Mouse (Mus musculus) cerebellum, postnatal 14 days (tissue): ENCODE data around the gene Ftl1.
"Not testable (repeated sequence)": the region's sequence is repeated elsewhere in the genome, so short reads cannot be mapped to it uniquely, and the experiment has no call there.

Experiments
- DNase-seq, 2 experiments: peaks; one replicate each; pipeline ENCODE4 v3.0.0; 2021; ENCODE audit warnings: mixed read lengths in 2 of 2

Ftl1 gene

DNA sequence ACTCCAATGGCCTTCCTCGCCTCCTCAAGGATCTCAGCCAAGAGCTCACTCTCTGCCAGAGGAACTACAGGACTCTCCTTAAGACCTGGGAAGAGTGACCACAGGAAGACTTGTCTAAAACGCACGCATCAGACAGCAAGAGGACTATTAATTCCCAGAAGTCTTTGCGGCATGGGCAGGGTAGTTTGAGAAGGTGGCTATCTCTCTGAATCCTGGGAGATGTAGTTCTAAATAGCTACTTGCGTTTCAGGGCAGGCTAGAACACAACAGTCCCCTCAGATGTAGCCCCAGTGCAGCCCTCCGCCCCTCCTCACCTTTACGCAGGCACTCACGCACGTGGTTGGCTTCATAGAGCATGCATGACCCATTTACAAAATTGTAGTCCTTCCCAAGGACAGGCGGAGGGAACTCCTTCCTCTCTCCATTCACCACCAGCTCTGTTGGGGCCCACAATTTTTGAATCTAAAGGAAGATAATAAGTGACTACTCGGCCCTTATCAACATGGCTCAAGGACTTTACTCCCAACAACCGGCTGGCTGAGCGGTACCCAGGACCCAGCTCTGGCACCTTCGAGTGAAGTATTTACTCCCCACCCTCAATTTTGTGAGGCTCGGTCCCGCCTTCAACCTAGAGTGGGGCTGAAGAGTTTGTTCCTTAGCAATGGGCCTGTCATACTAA, 15.7 kb upstream of the Ftl1 start:
- peak; percentile 46 to 60 for DNase-seq

DNA sequence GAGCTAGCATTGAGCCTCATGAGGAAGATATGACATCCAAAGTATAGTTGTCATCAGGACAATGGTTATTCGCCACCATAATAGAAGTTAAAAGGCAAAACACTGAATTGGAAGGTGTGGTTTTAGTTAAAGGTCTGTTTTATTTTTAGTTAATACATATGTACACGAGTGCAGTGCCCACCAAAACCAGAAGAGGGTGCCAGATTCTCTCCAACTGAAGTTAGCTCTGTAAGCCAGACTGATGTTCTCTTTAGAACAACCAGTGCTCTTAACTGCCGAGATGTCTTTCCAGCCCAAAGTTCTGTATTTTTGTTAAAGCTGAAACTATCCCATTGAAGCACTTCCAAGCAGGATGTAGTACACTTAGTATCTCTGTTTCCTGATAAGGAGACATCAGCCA, 11.2 kb upstream of the Ftl1 start:
- DNase-seq: peak; percentile 79 to 86

DNA sequence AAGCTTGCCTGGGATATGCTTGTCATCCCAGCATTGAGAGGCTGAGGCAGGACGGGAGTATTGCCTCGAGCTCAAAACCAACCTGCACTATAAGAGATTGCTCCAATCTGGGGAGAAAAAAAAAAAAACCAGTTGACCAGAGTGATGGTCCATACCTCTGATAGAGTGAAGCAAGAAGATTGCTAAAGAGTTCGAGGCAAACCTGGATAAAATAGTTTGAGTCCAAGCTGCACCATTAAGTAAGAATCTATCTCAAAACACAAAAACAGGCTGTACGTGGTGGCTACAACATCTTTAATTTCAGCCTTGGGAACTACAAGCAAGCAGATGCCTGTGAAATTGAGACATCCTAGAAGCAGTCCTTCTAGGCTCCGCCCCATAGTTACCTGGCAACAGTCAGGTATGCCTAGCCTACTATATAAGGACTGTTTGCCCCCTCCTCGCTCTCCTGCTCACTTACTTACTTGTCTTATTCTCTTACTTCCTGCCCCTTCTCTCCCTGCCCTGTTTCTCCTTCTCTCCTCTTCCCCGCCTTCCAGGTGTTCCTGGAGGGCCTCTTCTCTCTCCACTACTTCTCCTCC, 7.5 kb upstream of the Ftl1 start:
- DNase-seq: no peak

DNA sequence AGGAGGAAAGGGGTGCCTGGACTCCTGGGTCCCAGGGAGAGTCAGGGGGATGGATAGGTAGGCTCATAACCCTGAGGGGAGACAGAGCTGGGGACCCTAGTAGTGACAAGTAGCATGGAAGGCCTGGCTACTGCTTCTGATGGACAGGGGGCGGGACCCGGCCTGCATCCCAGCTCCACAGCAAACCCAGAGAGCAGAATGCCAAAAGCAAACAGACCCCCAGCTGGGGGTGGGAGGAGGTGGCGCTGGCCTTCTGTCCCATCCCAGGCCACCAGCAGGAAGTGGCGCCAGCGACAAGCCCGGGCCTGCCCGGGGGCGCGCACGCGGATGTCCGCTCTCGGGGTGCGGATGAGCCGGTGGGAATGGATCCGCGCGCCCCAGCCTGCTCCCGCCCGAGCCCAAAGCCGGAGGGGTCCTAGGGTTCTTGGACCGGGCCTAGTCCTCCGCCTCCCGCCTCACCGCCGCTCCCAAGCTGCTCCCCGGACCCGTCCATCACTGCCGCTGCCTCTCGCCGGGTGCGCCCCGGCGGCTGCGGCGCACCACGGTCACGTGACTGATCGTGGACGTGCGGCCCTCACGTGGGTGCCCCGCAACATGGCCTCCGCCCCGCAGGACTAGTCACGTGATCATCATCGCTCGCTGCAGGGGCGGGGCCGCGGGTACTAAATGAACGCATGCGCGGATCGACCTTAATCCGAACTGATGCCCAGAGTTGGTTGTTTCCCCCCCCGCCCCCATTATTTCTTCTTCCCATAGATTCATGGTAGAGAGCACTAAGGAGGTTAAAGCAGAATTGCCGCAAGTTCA, 6.8 kb upstream of the Ftl1 start, which contains the start of gene Bax:
Gene Bax (minus strand): TSS at position 616 of the 807 bp plus-strand sequence.
- peak; percentile 99 for DNase-seq

DNA sequence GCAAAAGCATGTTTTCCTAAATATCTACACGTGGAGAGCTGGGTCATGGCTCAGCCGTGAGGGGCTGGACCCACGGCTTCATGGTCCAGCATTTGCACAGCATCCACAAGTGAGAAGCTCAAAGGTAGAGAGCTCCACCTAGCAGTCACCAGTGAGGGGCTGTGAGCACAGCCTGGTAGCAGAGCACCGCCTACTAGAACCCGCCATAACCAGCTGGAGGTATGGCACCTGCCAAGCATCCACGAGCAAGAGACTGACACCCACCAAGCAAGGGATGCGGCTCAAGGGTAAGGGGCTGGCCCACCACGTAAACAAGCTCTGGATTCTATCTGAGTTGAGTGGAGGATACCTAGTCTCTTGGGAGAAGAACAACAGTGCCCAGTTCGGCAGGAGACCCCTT, 5.9 kb upstream of the Ftl1 start:
- DNase-seq: peak in 1 of 2 experiments; percentile 45

DNA sequence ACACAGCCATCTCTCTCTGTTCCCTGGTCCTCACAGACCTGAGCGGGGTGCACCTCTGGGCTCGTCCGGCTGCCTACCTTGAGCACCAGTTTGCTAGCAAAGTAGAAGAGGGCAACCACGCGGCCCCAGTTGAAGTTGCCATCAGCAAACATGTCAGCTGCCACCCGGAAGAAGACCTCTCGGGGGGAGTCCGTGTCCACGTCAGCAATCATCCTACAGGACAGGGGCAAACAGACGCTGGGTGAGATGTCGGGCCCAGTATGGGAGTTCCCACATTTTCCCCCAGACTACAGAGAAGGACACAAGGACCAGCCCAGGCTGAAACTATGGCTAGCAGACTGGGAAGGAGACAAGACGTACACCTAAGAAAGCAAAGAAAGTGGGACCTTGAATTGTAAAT, 5.4 kb upstream of the Ftl1 start:
- DNase-seq: no peak

DNA sequence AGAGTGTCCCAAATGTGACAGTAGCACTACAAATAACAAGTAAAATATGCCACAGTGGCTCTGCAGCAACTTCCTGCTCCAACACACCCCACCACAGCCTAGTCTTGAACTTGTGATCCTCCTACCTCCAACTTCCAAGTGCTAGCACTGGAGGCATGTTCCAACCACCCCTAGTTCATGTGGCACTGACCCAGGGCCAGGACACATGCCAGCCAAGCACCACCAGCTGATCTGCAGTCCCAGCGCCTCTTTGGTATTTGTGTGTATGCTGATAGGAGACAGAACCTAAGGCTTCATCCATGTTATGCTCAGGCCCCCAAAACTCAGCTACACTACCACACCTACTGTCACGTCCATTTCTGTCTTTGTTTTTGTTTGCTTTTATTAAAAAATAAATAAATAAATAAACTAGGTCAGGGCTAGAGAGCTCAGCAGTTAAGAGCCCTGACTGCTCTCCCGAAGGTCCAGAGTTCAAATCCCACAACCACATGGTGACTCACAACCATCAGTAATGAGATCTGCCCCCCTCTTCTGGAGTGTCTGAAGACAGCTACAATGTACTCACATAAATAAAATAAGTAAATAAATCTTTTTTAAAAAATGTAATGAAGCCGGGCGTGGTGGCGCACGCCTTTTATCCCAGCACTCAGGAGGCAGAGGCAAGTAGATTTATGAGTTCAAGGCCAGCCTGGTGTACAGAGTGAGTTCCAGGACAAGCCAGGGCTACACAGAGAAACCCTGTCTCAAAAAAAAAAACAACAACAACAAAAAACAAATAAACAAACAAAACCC, 4.5 kb upstream of the Ftl1 start:
- peak in 1 of 2 experiments; percentile 59 for DNase-seq

DNA sequence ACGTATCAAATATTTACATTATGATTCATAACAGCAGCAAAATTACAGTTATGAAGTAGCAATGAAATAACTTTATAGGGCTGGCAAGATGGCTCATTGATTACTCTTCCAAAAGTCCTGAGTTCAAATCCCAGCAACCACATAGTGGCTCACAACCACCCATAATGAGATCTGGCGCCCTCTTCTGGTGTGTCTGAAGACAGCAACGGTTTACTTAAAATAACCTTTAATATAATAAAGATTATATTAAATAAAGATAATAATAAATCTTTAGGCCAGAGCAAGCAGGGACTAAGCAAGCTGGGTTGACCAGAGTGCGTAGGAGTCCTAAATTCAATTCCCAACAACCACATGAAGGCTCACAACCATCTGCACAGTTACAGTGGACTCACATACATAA, 3.2 kb upstream of the Ftl1 start:
- DNase-seq: not testable (repeated sequence)

DNA sequence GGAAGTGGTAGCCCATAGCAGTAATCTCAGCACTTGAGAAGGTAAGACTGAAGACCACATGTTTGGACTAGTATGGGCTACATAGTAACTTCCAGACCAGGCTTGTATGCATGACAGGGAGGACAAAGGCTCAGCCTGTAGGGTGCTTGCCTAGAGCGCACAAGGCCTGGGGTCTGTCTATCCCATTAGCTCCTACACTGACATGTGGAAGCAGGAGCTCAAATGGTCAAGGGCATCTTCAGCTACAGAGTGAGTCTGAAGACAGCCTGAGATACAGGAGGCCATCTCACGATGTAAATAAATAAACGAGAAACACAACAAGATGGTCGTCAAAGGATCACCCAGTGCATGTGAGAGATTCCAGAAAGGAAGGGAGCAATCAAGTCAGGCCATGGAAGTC, 2.6 kb upstream of the Ftl1 start:
- DNase-seq: no peak

DNA sequence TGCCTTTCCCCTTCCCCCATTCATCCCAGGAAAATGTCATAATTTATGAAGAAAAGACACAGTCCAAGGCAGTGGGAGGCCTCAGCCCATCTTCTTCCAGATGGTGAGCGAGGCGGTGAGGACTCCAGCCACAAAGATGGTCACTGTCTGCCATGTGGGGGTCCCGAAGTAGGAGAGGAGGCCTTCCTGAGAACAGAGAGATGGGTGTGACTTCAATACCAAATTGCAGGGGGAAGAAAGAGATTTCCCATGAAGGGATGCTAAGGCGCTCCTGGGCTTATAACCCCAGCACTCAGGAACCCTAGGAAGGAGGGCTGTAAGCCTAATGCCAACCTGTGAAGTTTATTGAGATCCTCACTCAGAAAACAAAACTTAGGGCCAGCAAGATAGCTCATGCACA, 2.1 kb upstream of the Ftl1 start:
- no peak for DNase-seq

DNA sequence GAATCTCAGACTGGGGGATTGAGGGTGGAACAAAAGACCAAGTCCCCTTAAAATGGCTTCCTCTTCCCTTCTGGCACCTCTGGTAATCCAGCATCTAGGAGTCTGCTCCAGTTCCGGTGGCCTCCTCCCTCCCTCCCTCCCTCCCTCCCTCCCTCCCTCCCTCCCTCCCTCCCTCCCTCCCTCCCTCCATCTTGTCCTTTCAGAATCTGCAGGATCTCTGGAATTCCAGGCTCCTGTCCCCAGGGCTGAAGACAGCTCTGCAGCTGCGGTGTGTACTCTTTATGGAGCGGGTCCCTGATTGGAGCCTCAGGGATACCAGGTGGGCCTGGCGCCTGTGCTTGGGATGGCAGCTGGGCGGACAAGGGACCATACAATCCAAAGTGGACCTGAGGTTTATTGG, 1.6 kb upstream of the Ftl1 start:
- peak in 1 of 2 experiments; percentile 38 for DNase-seq

DNA sequence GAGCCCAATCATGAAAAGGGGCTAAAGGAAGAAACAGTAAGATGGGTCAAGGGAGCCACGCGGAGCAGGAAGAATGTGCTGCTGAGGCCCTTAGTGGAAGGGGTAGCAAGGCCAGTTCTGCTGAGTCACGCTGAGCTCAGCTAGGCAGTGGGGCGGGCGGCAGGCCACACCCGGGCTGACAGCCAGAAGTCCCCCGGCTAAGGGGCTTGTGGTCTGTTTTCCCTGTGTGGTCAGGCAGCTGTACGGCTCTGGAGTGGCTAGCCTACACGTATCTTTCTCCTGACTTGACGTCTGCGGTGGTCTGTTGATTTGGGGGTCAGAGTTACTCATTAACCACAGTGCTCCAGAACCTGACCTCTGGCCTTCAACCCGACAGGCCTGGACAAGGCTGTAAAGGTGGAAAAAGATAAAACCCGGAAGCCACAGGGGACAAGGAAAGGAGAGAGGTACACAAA, 1.2 kb upstream of the Ftl1 start:
- peak; percentile 58 to 70 for DNase-seq

DNA sequence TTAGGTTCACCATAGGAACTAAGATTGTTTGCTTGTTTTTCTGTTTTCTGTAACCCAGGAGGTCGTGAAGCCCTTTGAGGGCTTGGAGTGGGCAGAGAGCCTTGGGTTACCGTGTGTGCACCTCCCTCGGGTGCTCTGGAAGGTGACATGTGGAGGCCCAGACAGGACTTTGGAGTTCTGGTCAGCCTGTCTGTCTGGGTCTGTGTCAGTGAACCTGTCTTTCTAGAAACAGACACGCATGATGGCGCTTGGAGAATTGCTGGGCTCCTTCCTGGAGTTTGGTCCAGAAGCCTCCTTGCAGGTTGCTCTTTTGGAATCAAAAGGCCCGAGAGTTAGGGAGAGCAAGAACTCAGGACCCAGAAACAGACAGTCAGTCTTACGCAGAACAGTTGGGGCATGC, 693 bp upstream of the Ftl1 start:
- peak in 1 of 2 experiments; percentile 41 for DNase-seq

DNA sequence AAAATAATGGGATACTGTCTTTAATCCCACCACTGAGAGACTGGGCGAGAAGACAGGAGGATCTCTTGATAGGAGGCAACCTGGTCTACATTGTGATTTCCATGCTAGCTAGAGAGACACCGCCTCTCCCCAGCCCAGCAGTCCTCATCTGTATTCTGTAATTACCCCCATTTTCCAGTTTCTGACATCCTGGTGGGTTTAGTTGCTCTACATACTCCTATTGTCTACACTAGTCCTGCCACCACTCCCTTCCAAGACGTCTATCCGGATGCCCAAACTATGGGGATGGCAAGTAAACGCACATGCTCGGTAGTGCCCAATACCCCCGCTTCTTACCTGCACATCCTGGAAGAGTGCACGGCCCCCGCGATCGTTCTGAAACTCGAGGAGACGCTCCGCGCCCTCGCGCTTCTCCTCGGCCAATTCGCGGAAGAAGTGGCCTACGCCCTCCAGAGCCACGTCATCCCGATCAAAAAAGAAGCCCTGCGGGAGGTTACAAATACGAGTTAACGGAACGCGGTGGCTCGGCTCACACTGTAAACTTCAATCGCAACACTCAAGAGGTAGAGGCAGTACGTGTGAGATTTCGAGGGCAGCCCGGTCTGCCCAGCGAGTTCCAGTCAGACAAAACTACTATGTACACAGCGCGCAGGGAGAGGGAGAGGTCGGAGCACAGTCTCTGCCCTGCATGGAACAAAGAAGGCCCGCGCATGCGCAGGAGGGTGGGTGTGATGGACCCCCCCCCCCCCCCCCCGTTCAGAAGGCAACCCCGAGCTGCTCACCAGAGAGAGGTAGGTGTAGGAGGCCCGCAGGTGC, 728 bp downstream of the Ftl1 start:
- peak; percentile 89 to 96 for DNase-seq

DNA sequence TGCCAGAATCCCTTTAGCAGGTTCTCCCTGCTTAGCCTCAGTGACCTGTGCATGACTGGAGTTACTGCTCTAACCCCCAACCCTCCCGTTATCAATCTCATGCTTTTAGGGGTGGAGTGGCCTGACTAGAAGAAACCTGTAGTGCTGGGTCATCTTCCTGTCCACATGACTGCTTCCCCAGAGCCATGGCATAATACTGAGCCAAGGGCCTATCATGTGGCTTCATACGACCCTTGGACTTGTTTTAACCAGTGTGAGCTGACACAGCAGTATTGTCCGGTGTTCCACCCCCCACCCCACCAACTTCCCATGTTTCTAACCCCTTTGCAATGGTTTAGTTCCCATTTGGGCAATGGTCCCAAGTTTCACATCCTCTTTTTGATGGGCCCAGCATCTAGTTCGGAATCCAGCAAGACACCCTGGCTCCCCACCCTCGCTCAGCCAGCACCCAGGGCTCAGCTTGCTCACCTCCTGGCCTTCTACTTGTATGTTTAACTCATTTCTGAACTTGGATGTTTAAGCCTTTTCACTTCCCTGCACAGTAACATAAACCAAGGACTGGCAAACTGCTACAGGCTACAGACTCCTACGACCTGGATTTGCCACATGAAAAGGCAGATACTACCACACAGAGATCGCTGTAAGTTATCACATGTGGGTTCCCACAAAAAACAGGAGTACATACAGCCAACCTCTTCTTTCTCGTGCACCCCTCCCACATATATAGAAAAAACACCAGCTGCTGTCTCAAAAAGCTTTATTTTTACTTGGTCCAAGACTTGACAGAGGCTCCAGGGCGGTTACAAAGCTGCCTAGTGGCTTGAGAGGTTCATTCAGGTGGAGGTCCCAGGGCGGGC, 2.3 kb downstream of the Ftl1 start:
- no peak for DNase-seq

DNA sequence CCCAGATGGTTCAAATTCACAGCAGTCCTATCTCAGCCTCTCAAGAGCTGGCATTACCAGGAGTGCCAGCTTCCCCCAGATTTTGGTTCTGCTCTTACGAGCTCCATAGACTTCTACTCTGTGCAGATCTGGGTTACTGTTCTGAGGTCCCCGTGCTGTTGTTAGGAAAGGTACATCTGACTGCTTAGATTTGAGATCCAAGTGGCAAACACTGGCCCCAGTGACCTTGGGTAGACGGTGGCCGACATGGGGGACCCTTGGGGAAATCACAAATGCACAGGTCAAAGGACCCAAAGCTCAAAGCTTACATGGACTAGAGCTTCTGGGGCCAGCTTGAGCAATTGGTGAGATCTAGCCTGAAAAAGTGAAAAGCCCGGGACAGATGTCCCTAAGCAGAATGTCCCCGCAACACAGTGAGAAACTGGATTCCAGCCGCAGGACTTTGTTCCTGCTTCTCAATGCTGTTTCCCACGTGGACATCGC, 2.9 kb downstream of the Ftl1 start:
- DNase-seq: no peak

DNA sequence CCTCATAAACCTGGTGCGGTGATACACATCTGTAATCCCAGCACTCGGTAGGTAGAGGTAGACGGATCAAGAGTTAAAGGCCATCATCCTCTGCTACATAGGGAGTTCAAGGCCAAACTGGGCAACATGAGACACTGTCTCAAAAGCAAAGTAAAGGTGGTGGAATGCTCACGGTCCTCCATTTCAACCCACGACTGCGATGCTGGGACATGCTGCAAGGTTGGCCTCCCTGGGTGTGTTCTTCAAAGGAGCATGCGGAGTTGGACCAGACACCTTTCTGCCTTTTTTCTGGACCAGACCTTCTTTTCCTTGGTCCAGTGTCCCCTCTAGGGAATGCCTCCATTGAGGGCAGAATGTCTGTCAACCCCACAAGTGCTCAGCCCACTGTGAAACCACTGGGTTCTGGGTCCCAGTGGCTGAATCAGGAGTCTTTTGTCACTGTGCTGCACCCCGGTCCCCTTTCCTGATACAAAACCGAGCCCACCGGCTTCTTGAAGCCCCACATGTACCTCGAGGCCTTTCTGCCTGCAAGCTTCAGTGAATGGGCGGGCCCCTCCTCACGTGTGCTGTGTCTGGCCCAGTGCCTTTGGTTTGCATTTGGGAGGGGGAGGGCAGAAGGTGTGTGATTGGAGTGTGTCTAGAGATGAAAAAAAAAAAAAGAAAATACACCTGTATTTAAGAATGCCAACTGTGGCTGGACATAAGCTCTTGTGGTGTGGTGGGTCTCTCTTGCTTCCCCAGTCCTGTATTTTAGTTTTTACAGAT, 3.6 kb downstream of the Ftl1 start:
- DNase-seq: no peak

DNA sequence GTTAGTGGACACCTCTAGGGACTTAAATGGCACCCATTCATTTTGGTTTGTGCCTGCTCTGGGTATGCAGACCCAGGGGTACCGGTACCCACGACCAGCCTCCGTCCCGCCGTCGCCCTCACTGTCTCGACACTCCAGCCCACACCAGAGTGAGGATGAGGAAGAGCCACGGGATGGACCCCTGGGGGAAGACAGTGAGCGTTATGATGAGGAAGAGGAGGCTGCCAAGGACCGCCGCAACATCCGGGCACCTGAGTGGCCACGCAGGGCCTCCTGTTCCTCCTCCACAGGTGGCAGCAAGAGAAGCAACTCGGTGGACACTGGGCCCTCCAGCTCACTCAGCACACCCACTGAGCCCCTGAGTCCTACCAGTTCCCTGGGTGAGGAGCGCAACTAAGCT, 4.7 kb downstream of the Ftl1 start:
- no peak for DNase-seq

DNA sequence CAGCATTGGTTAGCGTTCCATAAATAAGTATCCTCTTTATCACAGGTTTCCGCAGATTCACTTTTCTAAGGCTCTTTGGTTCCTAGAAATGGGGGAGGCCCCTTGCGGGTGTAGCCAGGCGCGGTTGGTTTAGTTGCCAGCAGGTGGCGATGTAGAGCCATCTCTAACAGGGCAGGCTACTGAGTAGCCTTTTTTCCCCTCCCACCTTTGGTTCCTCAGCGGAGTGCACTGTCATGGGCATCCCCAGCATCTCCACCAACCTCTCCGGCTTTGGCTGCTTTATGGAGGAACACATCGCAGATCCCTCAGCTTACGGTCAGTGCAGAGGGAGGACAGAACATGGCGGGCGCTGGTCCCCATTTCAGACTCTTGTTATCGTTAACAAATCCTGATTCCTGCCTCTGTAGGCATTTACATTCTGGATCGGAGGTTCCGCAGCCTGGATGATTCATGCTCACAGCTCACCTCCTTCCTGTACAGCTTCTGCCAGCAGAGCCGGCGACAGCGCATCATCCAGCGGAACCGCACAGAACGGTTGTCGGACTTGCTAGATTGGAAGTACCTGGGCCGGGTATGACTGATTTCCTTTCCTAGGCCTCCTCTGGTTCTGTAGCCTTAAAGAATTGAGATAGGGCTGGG, 8.2 kb downstream of the Ftl1 start:
- DNase-seq: peak; percentile 93 to 95

DNA sequence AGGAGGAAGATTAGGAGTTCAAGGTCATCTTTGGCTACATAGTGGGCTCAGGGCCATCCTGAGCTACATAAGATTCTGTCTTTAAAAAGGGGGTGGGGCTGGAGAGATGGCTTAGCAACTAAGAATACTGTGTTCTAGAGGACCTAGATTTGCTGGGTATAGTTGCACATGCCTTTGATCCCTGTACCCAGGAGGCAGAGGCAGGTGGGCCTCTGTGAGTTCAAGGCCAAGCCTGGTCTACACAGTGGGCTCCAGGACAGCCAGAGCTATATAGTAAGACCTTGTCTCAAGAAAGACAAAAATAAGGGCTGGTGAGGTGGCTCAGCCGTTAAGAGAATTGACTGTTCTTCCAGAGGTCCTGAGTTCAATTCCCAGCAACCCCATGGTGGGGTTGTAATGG, 9.7 kb downstream of the Ftl1 start:
- DNase-seq: no peak
